Mouse (Mus musculus): Measurements from ENCODE around the gene Gm10401. TPM values are rescaled to one million over a fixed set of nuclear protein-coding genes. Genes with fewer than 3 reads are reported as not detected.

Gm10401 gene
- polyA plus RNA-seq, 1 experiment from 2014 or later: 8.5 TPM

GRCm38 (mm10) chr5:115139124-115139523 lies 41.0 kb upstream of the Gm10401 start:
- no peak overlapping the region for H3K4me3 ChIP-seq (ENCODE audit: low read depth, low read length)
- H3K9ac ChIP-seq (ENCODE audit: low read depth, low read length): no peak overlapping the region
- H3K4me2 ChIP-seq (ENCODE audit: low read depth, low read length): no peak overlapping the region
- H3K36me3 ChIP-seq (ENCODE audit: control insufficient read depth, insufficient read depth): no peaks in the 10 kb centered on the region
- H3K27ac ChIP-seq (ENCODE audit: low read length): no peak overlapping the region
- H3K27me3 ChIP-seq (ENCODE audit: control insufficient read depth, insufficient read depth, low read depth, low read length): no peaks in the 10 kb centered on the region; the same call in none of the 2 replicates
- peaks cover 2% of the 10 kb centered on the region; the same call in 1 of the 2 replicates for H3K4me1 ChIP-seq (ENCODE audit: control insufficient read depth, low read depth, low read length)
- H3K9me3 ChIP-seq (replicated peaks; ENCODE audit: control insufficient read depth, low read length): no peaks in the 10 kb centered on the region
- 60% methylated on average over 4 of the region's 4 CpGs for WGBS (ENCODE audit: insufficient replicate concordance)
- no peak for ATAC-seq (ENCODE audit: low read depth)

- H3K4me3 ChIP-seq (ENCODE audit: low read depth, low read length): peak within 1 kb of the TSS; percentile 79
- peak within 1 kb of the TSS; percentile 14; the same call in 1 of the 2 replicates for H3K27ac ChIP-seq (ENCODE audit: low read length)
- ATAC-seq (ENCODE audit: low read depth): peak; percentile 95
- no peaks in the 10 kb centered on the region for H3K36me3 ChIP-seq (ENCODE audit: control insufficient read depth, insufficient read depth)
- H3K4me1 ChIP-seq (ENCODE audit: control insufficient read depth, low read depth, low read length): peaks cover 8% of the 10 kb centered on the region
- H3K9ac ChIP-seq (ENCODE audit: low read depth, low read length): peak within 1 kb of the TSS; percentile 74
- peak within 1 kb of the TSS; percentile 93 for H3K4me2 ChIP-seq (ENCODE audit: low read depth, low read length)
- H3K9me3 ChIP-seq (replicated peaks; ENCODE audit: control insufficient read depth, low read length): no peaks in the 10 kb centered on the region
- no peaks in the 10 kb centered on the region; the same call in none of the 2 replicates for H3K27me3 ChIP-seq (ENCODE audit: control insufficient read depth, insufficient read depth, low read depth, low read length)
- under 1% methylated on average over 72 of the region's 81 CpGs for WGBS (ENCODE audit: insufficient replicate concordance)
Measured at GRCm38 (mm10) chr5:115134234-115135165, 36.4 kb upstream of the Gm10401 start, which contains the start of gene Unc119b. Unc119b (minus strand) TSS chr5:115134975.

- H3K27ac ChIP-seq (ENCODE audit: low read length): no peak overlapping the region
- H3K36me3 ChIP-seq (ENCODE audit: control insufficient read depth, insufficient read depth): no peaks in the 10 kb centered on the region
- no peaks in the 10 kb centered on the region; the same call in none of the 2 replicates for H3K27me3 ChIP-seq (ENCODE audit: control insufficient read depth, insufficient read depth, low read depth, low read length)
- no peak for ATAC-seq (ENCODE audit: low read depth)
- no peak overlapping the region; the same call in 1 of the 2 replicates for H3K9ac ChIP-seq (ENCODE audit: low read depth, low read length)
- 49% methylated on average over 6 of the region's 6 CpGs for WGBS (ENCODE audit: insufficient replicate concordance)
- peak overlapping the region; percentile 79 for H3K4me3 ChIP-seq (ENCODE audit: low read depth, low read length)
- H3K4me1 ChIP-seq (ENCODE audit: control insufficient read depth, low read depth, low read length): peaks cover 8% of the 10 kb centered on the region
- peak overlapping the region; percentile 93 for H3K4me2 ChIP-seq (ENCODE audit: low read depth, low read length)
- H3K9me3 ChIP-seq (replicated peaks; ENCODE audit: control insufficient read depth, low read length): no peaks in the 10 kb centered on the region
Measured at GRCm38 (mm10) chr5:115133358-115134066, 35.4 kb upstream of the Gm10401 start.

- WGBS (ENCODE audit: insufficient replicate concordance): 87% methylated on average over 8 of the region's 8 CpGs
- Histone ChIP-seq H3K36me3 (ENCODE audit: control insufficient read depth, insufficient read depth) (no peaks in the 10 kb centered on the region), H3K9me3 (replicated peaks; ENCODE audit: control insufficient read depth, low read length) (no peaks in the 10 kb centered on the region), H3K27me3 (ENCODE audit: control insufficient read depth, insufficient read depth, low read depth, low read length) (no peaks in the 10 kb centered on the region; the same call in 1 of the 2 replicates), H3K4me3 (ENCODE audit: low read depth, low read length) (no peak overlapping the region), H3K4me1 (ENCODE audit: control insufficient read depth, low read depth, low read length) (peaks cover 8% of the 10 kb centered on the region), H3K9ac (ENCODE audit: low read depth, low read length) (no peak overlapping the region), H3K27ac (ENCODE audit: low read length) (no peak overlapping the region), H3K4me2 (ENCODE audit: low read depth, low read length) (no peak overlapping the region)
- ATAC-seq (ENCODE audit: low read depth): no peak
Measured at GRCm38 (mm10) chr5:115132465-115132864, 34.4 kb upstream of the Gm10401 start.

GRCm38 (mm10) chr5:115129328-115129727 lies 31.2 kb upstream of the Gm10401 start:
- Histone ChIP-seq H3K4me1 (ENCODE audit: control insufficient read depth, low read depth, low read length) (peaks cover 8% of the 10 kb centered on the region), H3K4me2 (ENCODE audit: low read depth, low read length) (no peak overlapping the region)
- WGBS (ENCODE audit: insufficient replicate concordance): 77% methylated on average over 6 of the region's 6 CpGs

GRCm38 (mm10) chr5:115127421-115128179 lies 29.5 kb upstream of the Gm10401 start:
- no peaks in the 10 kb centered on the region for H3K27me3 ChIP-seq (ENCODE audit: control insufficient read depth, insufficient read depth, low read depth, low read length)
- no peaks in the 10 kb centered on the region for H3K36me3 ChIP-seq (ENCODE audit: control insufficient read depth, insufficient read depth)
- 84% methylated on average over 22 of the region's 22 CpGs for WGBS (ENCODE audit: insufficient replicate concordance)

More at GRCm38 (mm10) chr5:115129328-115129727, 31.2 kb upstream of the Gm10401 start:
- Histone ChIP-seq H3K27me3 (ENCODE audit: control insufficient read depth, insufficient read depth, low read depth, low read length) (no peaks in the 10 kb centered on the region), H3K27ac (ENCODE audit: low read length) (no peak overlapping the region), H3K4me3 (ENCODE audit: low read depth, low read length) (no peak overlapping the region), H3K9ac (ENCODE audit: low read depth, low read length) (no peak overlapping the region), H3K9me3 (replicated peaks; ENCODE audit: control insufficient read depth, low read length) (no peaks in the 10 kb centered on the region), H3K36me3 (ENCODE audit: control insufficient read depth, insufficient read depth) (no peaks in the 10 kb centered on the region)
- no peak for ATAC-seq (ENCODE audit: low read depth)

GRCm38 (mm10) chr5:115126578-115127312 lies 28.6 kb upstream of the Gm10401 start:
- no peaks in the 10 kb centered on the region for H3K36me3 ChIP-seq (ENCODE audit: control insufficient read depth, insufficient read depth)
- no peaks in the 10 kb centered on the region; the same call in 1 of the 2 replicates for H3K4me1 ChIP-seq (ENCODE audit: control insufficient read depth, low read depth, low read length)
- 85% methylated on average over 28 of the region's 28 CpGs for WGBS (ENCODE audit: insufficient replicate concordance)
- H3K27me3 ChIP-seq (ENCODE audit: control insufficient read depth, insufficient read depth, low read depth, low read length): no peaks in the 10 kb centered on the region
- no peak overlapping the region for H3K4me2 ChIP-seq (ENCODE audit: low read depth, low read length)
- no peaks in the 10 kb centered on the region for H3K9me3 ChIP-seq (replicated peaks; ENCODE audit: control insufficient read depth, low read length)
- no peak overlapping the region for H3K9ac ChIP-seq (ENCODE audit: low read depth, low read length)
- no peak overlapping the region for H3K4me3 ChIP-seq (ENCODE audit: low read depth, low read length)
- H3K27ac ChIP-seq (ENCODE audit: low read length): no peak overlapping the region
- no peak for ATAC-seq (ENCODE audit: low read depth)

More at GRCm38 (mm10) chr5:115127421-115128179, 29.5 kb upstream of the Gm10401 start:
- H3K4me2 ChIP-seq (ENCODE audit: low read depth, low read length): no peak overlapping the region
- no peak for ATAC-seq (ENCODE audit: low read depth)
- H3K9ac ChIP-seq (ENCODE audit: low read depth, low read length): no peak overlapping the region
- no peaks in the 10 kb centered on the region for H3K4me1 ChIP-seq (ENCODE audit: control insufficient read depth, low read depth, low read length)
- no peak overlapping the region for H3K27ac ChIP-seq (ENCODE audit: low read length)
- no peak overlapping the region for H3K4me3 ChIP-seq (ENCODE audit: low read depth, low read length)
- H3K9me3 ChIP-seq (replicated peaks; ENCODE audit: control insufficient read depth, low read length): no peaks in the 10 kb centered on the region

Data from liver, embryonic 16.5 days (tissue).